Mouse (Mus musculus) MEL (cell line): ENCODE results near the gene Adm. TPM values are rescaled to one million over a fixed set of nuclear protein-coding genes. Genes with fewer than 3 reads are reported as not detected.

Experiments
- DNase-seq: peaks from one replicate; pipeline ENCODE4 v3.0.0; 2011; ENCODE audit warnings: low read depth, low spot score
- H3K27ac ChIP-seq: 2 replicates; pipeline ENCODE4 v1.5.1; 2012; ENCODE audit warnings: low read depth, mild to moderate bottlenecking, control low read depth, low read length, moderate library complexity; ENCODE audit not compliant: control insufficient read depth
- H3K27me3 ChIP-seq, 2 experiments: fragments of 150-350 bp in 1 of 2; sonication (generic) in 1 of 2; 2 replicates each; pipeline ENCODE4 v1.6.1; 2012; ENCODE audit warnings: low read length in 2 of 2, mild to moderate bottlenecking in 2 of 2, improper control_type of control experiment in 1 of 2, moderate library complexity in 1 of 2; ENCODE audit not compliant: insufficient read depth in 2 of 2, control insufficient read depth in 1 of 2
- H3K36me3 ChIP-seq, 2 experiments: 2 replicates each; pipeline ENCODE4 v1.6.1; 2012 to 2014; ENCODE audit warnings: low read length in 2 of 2, improper control_type of control experiment in 1 of 2, inconsistent platforms in 1 of 2, mild to moderate bottlenecking in 1 of 2; ENCODE audit not compliant: insufficient read depth in 2 of 2, control insufficient read depth in 1 of 2
- H3K4me1 ChIP-seq, 2 experiments: fragments of 150-350 bp in 1 of 2; sonication (generic) in 1 of 2; 2 replicates each; pipeline ENCODE4 v1.6.1; 2012; ENCODE audit warnings: low read length in 2 of 2, improper control_type of control experiment in 1 of 2, mild to moderate bottlenecking in 1 of 2; ENCODE audit not compliant: insufficient read depth in 2 of 2, control insufficient read depth in 1 of 2
- H3K4me3 ChIP-seq, 2 experiments: fragments of 150-350 bp in 1 of 2; sonication (generic) in 1 of 2; 2 replicates each; pipeline ENCODE4 v1.5.1; 2012; ENCODE audit warnings: low read depth in 2 of 2, low read length in 2 of 2, mild to moderate bottlenecking in 2 of 2, moderate library complexity in 2 of 2, control low read depth in 1 of 2, improper control_type of control experiment in 1 of 2; ENCODE audit not compliant: control insufficient read depth in 1 of 2, insufficient read depth in 1 of 2
- H3K79me2 ChIP-seq: 2 replicates; pipeline ENCODE4 v1.6.1; 2012; ENCODE audit warnings: mild to moderate bottlenecking, low read length, moderate library complexity; ENCODE audit not compliant: control insufficient read depth, poor library complexity, insufficient read depth
- H3K9ac ChIP-seq: 2 replicates; pipeline ENCODE4 v1.6.1; 2012; ENCODE audit warnings: low read depth, mild to moderate bottlenecking, control low read depth, low read length, moderate library complexity; ENCODE audit not compliant: control insufficient read depth, poor library complexity, severe bottlenecking
- H3K9me3 ChIP-seq: fragments of 150-350 bp; sonication (generic); replicated peaks from 2 replicates; pipeline ENCODE4 v1.6.1; 2012; ENCODE audit warnings: mild to moderate bottlenecking, low read length, improper control_type of control experiment, moderate library complexity; ENCODE audit not compliant: insufficient read depth
- BHLHE40 ChIP-seq: IDR thresholded peaks from 2 replicates; pipeline ENCODE4 v1.6.1; 2012; ENCODE audit warnings: low read depth, mild to moderate bottlenecking, inconsistent platforms, low read length, improper control_type of control experiment, borderline replicate concordance
- CHD2 ChIP-seq: IDR thresholded peaks from 2 replicates; pipeline ENCODE4 v1.6.1; 2011; ENCODE audit warnings: low read length, improper control_type of control experiment
- CTCF ChIP-seq, 3 experiments: IDR thresholded peaks in 2 of 3; conservative IDR thresholded peaks in 1 of 3; 2 replicates each; pipeline ENCODE4 v1.5.1; 2011 to 2012; ENCODE audit warnings: low read length in 3 of 3, low read depth in 2 of 3, mild to moderate bottlenecking in 2 of 3, improper control_type of control experiment in 1 of 3, inconsistent platforms in 1 of 3, mixed read lengths in 1 of 3, moderate library complexity in 1 of 3; ENCODE audit not compliant: control insufficient read depth in 1 of 3, insufficient read depth in 1 of 3, poor library complexity in 1 of 3, severe bottlenecking in 1 of 3
- E2F4 ChIP-seq: IDR thresholded peaks from 2 replicates; pipeline ENCODE4 v1.6.1; 2011; ENCODE audit warnings: low read depth, low read length, improper control_type of control experiment, borderline replicate concordance
- GATA1 ChIP-seq: IDR thresholded peaks from 2 replicates; pipeline ENCODE4 v1.6.1; 2011; ENCODE audit warnings: low read depth, low read length, improper control_type of control experiment
- MXI1 ChIP-seq: IDR thresholded peaks from 2 replicates; pipeline ENCODE4 v1.6.1; 2011; ENCODE audit warnings: mild to moderate bottlenecking, low read depth, low read length, improper control_type of control experiment
- POLR2AphosphoS2 ChIP-seq: IDR thresholded peaks from 2 replicates; pipeline ENCODE4 v1.6.1; 2011; ENCODE audit warnings: low read length, improper control_type of control experiment
- POLR2AphosphoS5 ChIP-seq: IDR thresholded peaks from 2 replicates; pipeline ENCODE4 v1.6.1; 2012; ENCODE audit warnings: low read depth, borderline replicate concordance, mild to moderate bottlenecking, inconsistent platforms, low read length, moderate library complexity, mixed read lengths
- RAD21 ChIP-seq: IDR thresholded peaks from 2 replicates; pipeline ENCODE4 v1.6.1; 2011; ENCODE audit warnings: mild to moderate bottlenecking, low read depth, low read length, improper control_type of control experiment
- SIN3A ChIP-seq: IDR thresholded peaks from 2 replicates; pipeline ENCODE4 v1.6.1; 2012; ENCODE audit warnings: low read length, improper control_type of control experiment, inconsistent platforms
- SMC3 ChIP-seq: IDR thresholded peaks from 2 replicates; pipeline ENCODE4 v1.6.1; 2011; ENCODE audit warnings: low read depth, low read length, improper control_type of control experiment
- TAL1 ChIP-seq: IDR thresholded peaks from 2 replicates; pipeline ENCODE4 v1.6.1; 2012; ENCODE audit warnings: mild to moderate bottlenecking, inconsistent platforms, low read length, moderate library complexity, mixed read lengths
- USF2 ChIP-seq, 2 experiments: IDR thresholded peaks; 2 replicates each; pipeline ENCODE4 v1.6.1; 2011 to 2012; ENCODE audit warnings: improper control_type of control experiment in 2 of 2, low read length in 2 of 2, borderline replicate concordance in 1 of 2, inconsistent platforms in 1 of 2, low read depth in 1 of 2, mild to moderate bottlenecking in 1 of 2; ENCODE audit not compliant: insufficient read depth in 1 of 2
- ZC3H11A ChIP-seq: IDR thresholded peaks from 2 replicates; pipeline ENCODE4 v1.6.1; 2012; ENCODE audit warnings: low read depth, mild to moderate bottlenecking, inconsistent platforms, low read length, improper control_type of control experiment
- ZKSCAN1 ChIP-seq: IDR thresholded peaks from 2 replicates; pipeline ENCODE4 v1.6.1; 2012; ENCODE audit warnings: low read depth, mild to moderate bottlenecking, inconsistent platforms, low read length, improper control_type of control experiment, moderate library complexity
- polyA plus RNA-seq, 2 experiments: library from polyadenylated mRNA; stranded (reverse) in 1 of 2; unstranded in 1 of 2; fragments of >175 nt in 1 of 2; fragments of >200 nt in 1 of 2; gene quantifications; 2 replicates each; pipeline versions ENCODE4 v1.2.1 to v1.2.4; 2012; ENCODE audit warnings: low replicate concordance in 2 of 2, low read depth in 1 of 2; ENCODE audit not compliant: insufficient read length in 2 of 2, insufficient read depth in 1 of 2, missing spikeins in 1 of 2
- total RNA-seq: library from RNA; depleted of rRNA; stranded (reverse); fragments of 300-350 nt; gene quantifications from 2 replicates; pipeline ENCODE4 v1.2.3, GENCODE M21; 2012

Adm gene
- total and polyA plus RNA-seq, 3 experiments = not detected

- no peak for DNase-seq
- no peaks in the 10 kb centered on the region for H3K4me1 ChIP-seq
- H3K4me3 ChIP-seq = no peak overlapping the region
- TF ChIP-seq E2F4 (no peak), SMC3 (no peak), CTCF (IDR thresholded peaks at IDR 0.05 in 2 of 3, conservative IDR thresholded peaks at IDR 0.05 in 1 of 3; ENCODE audit: control insufficient read depth in 1 of 3, insufficient read depth in 1 of 3, low read depth in 2 of 3, low read length in 3 of 3, poor library complexity in 1 of 3, severe bottlenecking in 1 of 3) (peak in 1 of 3 experiments; percentile 14; a peak in 2 of 6 replicates)
- no peaks in the 10 kb centered on the region for H3K9me3 ChIP-seq
- no peaks in the 10 kb centered on the region for H3K36me3 ChIP-seq
- no peaks in the 10 kb centered on the region; the same call in 1 of the 2 replicates for H3K79me2 ChIP-seq
- H3K27me3 ChIP-seq = no peaks in the 10 kb centered on the region; a peak in 1 of 4 replicates
- H3K9ac ChIP-seq = no peak overlapping the region
- no peak overlapping the region for H3K27ac ChIP-seq
Measured at GRCm38 (mm10) chr7:110606906-110607305, 20.6 kb upstream of the Adm start.

- peak overlapping the region; percentile 78 for H3K9ac ChIP-seq
- DNase-seq = peak; percentile 69
- peak overlapping the region; percentile 32 for H3K27ac ChIP-seq
- H3K36me3 ChIP-seq = peaks cover 0 to 3% of the 10 kb centered on the region in 2 experiments; a peak in 1 of 4 replicates
- no peaks in the 10 kb centered on the region for H3K9me3 ChIP-seq
- peak overlapping the region; percentile 64 to 66 for H3K4me3 ChIP-seq
- TF ChIP-seq TAL1 (no peak), RAD21 (no peak), ZKSCAN1 (no peak), CHD2 (no peak), MXI1 (peak; percentile 70), ZC3H11A (no peak), GATA1 (peak; percentile 41; the same call in 1 of the 2 replicates), USF2 (IDR thresholded peaks at IDR 0.05; ENCODE audit: borderline replicate concordance in 1 of 2, insufficient read depth in 1 of 2, low read depth in 1 of 2, low read length in 2 of 2) (no peak), POLR2AphosphoS5 (no peak), SIN3A (peak; percentile 63), POLR2AphosphoS2 (no peak), BHLHE40 (peak; percentile 61; the same call in 1 of the 2 replicates)
- H3K79me2 ChIP-seq = no peaks in the 10 kb centered on the region; the same call in none of the 2 replicates
- no peaks in the 10 kb centered on the region; a peak in 1 of 4 replicates for H3K4me1 ChIP-seq
- peaks cover 0 to 1% of the 10 kb centered on the region in 2 experiments; a peak in 3 of 4 replicates for H3K27me3 ChIP-seq
Measured at GRCm38 (mm10) chr7:110613381-110614132, 13.9 kb upstream of the Adm start.
